Mouse (Mus musculus) ES-Bruce4 (cell line): Measurements from ENCODE around the gene Cpd. TPM values are rescaled to one million over a fixed set of nuclear protein-coding genes. Genes with fewer than 3 reads are reported as not detected.

Experiments used
- H3K27ac ChIP-seq: 2 replicates; pipeline ENCODE4 v1.5.1; 2012; ENCODE audit warnings: low read length, inconsistent platforms; ENCODE audit not compliant: insufficient read depth
- H3K27me3 ChIP-seq: 2 replicates; pipeline ENCODE4 v1.6.1; 2012; ENCODE audit warnings: mild to moderate bottlenecking, low read length, inconsistent platforms; ENCODE audit not compliant: control insufficient read depth, poor library complexity, insufficient read depth, severe bottlenecking
- H3K36me3 ChIP-seq: 2 replicates; pipeline ENCODE4 v1.6.1; 2012; ENCODE audit warnings: inconsistent platforms, mild to moderate bottlenecking, low read length, moderate library complexity; ENCODE audit not compliant: control insufficient read depth, poor library complexity, insufficient read depth, severe bottlenecking
- H3K4me1 ChIP-seq: one replicate; pipeline ENCODE4 v1.8.1; 2011; ENCODE audit warnings: low read length; ENCODE audit not compliant: control insufficient read depth, insufficient read depth
- H3K4me3 ChIP-seq: 2 replicates; pipeline ENCODE4 v1.5.1; 2011; ENCODE audit warnings: low read depth, mild to moderate bottlenecking, low read length
- H3K9ac ChIP-seq: 2 replicates; pipeline ENCODE4 v1.6.1; 2012; ENCODE audit warnings: low read depth, mild to moderate bottlenecking, inconsistent platforms; ENCODE audit not compliant: poor library complexity, severe bottlenecking
- H3K9me3 ChIP-seq: replicated peaks from 2 replicates; pipeline ENCODE4 v1.6.1; 2012; ENCODE audit warnings: mild to moderate bottlenecking, low read length, inconsistent platforms; ENCODE audit not compliant: control insufficient read depth, poor library complexity, insufficient read depth, severe bottlenecking
- CTCF ChIP-seq: IDR thresholded peaks from one replicate; pipeline ENCODE4 v1.8.1; 2011; ENCODE audit warnings: low read depth, low read length
- EP300 ChIP-seq: IDR thresholded peaks from 2 replicates; pipeline ENCODE4 v1.6.1; 2011; ENCODE audit warnings: low read depth, low read length; ENCODE audit not compliant: insufficient read depth
- POLR2A ChIP-seq: IDR thresholded peaks from one replicate; pipeline ENCODE4 v1.8.1; 2011; ENCODE audit warnings: low read length; ENCODE audit not compliant: insufficient read depth
- polyA plus RNA-seq: library from polyadenylated mRNA; stranded (reverse); fragments of >200 nt; gene quantifications from 2 replicates; pipeline ENCODE4 v1.2.4, GENCODE M21; 2011; ENCODE audit warnings: low read depth; ENCODE audit not compliant: missing spikeins, insufficient read depth, insufficient read length

Gene Cpd
- polyA plus RNA-seq, 1 experiment, result 30.1 TPM

DNA sequence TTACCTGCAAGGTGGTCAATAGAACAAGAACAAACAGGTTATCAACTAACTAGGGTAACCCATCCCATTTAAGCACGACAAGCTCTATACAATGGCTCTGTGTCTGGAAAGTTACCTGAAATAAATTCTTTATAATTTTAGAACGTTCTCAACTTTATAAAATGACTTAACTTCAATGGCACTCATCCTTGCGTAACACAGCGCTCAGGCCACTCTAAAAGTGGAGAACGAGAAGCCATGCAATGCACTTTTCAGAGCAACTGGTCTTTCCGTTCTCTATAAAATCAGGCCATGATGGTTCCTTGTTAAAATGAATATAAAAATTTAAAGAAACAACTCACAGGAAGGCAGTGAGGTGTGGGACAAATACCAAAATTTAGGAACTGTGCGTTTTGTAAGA, 104.3 kb downstream of the Cpd start:
- no peak for TF ChIP-seq CTCF
- no peak for TF ChIP-seq POLR2A
- Histone ChIP-seq H3K9ac (no peak overlapping the region), H3K27me3 (no peaks in the 10 kb centered on the region), H3K4me1 (no peaks in the 10 kb centered on the region), H3K4me3 (no peak overlapping the region), H3K9me3 (no peaks in the 10 kb centered on the region), H3K36me3 (peaks cover 9% of the 10 kb centered on the region; the same call in 1 of the 2 replicates), H3K27ac (no peak overlapping the region)

DNA sequence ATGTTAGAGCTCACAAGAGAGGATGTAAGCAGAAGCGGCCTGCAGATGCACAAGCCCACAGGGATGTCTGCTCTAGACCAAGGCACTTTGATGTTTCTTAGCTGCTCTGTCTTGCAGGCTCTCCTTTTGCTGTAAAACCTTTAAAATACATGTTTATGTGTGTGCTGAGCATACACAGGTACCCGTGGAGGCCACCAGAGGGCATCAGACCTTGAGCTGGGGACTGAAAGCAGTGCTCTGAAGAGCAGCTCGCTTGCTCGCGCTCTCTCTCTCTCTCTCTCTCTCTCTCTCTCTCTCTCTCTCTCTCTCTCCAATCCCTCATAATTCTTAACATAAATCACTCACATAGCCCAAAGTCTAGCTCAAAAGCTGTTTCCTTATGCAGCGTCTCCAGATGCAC, 107.7 kb downstream of the Cpd start:
- peak; percentile 75 for TF ChIP-seq CTCF
- TF ChIP-seq EP300, result no peak
- Histone ChIP-seq H3K9ac (no peak overlapping the region), H3K4me1 (no peaks in the 10 kb centered on the region), H3K27me3 (no peaks in the 10 kb centered on the region), H3K27ac (no peak overlapping the region), H3K36me3 (peaks cover 12% of the 10 kb centered on the region; the same call in 1 of the 2 replicates), H3K9me3 (no peaks in the 10 kb centered on the region), H3K4me3 (no peak overlapping the region)

DNA sequence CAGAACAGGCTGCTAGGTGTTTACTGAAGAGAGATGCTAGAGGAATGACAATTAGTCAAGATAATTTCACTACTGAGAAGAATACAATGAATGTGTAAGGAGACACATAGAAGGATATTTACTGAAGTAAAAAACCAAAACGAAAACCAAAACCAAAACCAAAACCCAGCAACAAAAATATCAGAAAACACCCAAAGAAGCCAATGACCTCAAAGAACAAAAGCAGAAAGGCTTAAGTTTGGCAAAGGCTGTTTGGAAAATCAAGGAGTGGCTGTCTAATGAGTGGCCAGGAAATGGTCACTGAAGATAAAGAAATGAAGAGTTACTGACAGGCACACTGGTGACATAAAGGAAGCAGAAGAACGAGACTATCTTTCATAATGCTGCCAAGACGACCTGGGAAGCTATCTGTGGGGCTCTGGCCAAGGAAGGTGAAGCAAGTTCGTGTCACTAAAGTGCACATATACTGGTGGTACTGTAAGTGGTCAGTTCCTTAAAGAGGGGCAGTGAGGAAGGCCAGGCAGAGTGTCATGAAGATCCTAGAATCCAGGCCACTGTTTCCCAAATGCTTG, 111.0 kb downstream of the Cpd start:
- no peak overlapping the region for H3K27ac ChIP-seq
- H3K36me3 ChIP-seq, result peaks cover 11% of the 10 kb centered on the region; the same call in 1 of the 2 replicates
- no peaks in the 10 kb centered on the region for H3K27me3 ChIP-seq
- no peak overlapping the region for H3K9ac ChIP-seq
- H3K9me3 ChIP-seq, result no peaks in the 10 kb centered on the region
- TF ChIP-seq POLR2A (no peak), EP300 (no peak), CTCF (no peak)
- no peak overlapping the region for H3K4me3 ChIP-seq
- H3K4me1 ChIP-seq, result no peaks in the 10 kb centered on the region

DNA sequence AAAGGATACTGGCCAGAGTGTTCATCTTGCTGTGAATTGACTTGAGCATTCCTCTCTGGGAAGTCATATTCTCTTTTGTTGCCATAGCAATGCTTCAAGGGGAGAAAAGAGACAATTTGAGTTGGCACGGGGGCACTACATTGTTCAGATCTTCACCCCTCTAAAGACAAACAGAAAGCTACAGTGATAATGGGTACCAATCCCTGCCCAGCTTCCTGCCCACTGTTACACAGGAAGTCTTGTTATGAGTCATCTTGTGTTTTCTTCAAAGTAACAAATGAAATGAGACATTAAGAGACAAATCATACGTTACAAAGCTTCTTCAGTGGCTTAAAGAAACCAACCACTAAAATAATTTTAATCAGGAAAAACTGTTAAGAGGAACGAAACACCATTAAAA, 112.3 kb downstream of the Cpd start:
- TF ChIP-seq EP300, result no peak
- no peak for TF ChIP-seq POLR2A
- no peak for TF ChIP-seq CTCF
- H3K9ac ChIP-seq, result no peak overlapping the region
- H3K27me3 ChIP-seq, result no peaks in the 10 kb centered on the region
- H3K36me3 ChIP-seq, result peaks cover 13% of the 10 kb centered on the region
- H3K9me3 ChIP-seq, result no peaks in the 10 kb centered on the region
- no peaks in the 10 kb centered on the region for H3K4me1 ChIP-seq
- no peak overlapping the region for H3K4me3 ChIP-seq
- no peak overlapping the region for H3K27ac ChIP-seq

DNA sequence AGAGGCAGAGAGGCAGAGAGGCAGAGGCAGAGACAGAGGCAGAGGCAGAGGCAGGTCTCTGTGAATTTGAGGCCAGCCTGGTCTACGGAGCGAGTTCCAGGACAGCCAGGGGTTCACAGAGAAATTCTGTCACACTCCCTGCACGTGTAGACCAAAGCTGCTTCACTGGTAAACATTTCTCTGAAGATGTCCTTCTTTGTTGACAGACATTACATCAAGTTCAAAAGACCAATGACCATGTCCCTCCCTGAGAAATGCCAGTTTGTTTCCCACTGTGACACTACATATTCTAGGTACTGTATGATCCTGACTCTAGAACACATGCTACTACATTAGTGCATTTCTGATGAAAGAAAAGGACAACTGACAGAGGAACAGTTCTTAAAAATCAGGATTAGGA, 116.2 kb downstream of the Cpd start:
- Histone ChIP-seq H3K27me3 (no peaks in the 10 kb centered on the region), H3K4me3 (no peak overlapping the region), H3K4me1 (no peaks in the 10 kb centered on the region), H3K9ac (no peak overlapping the region), H3K9me3 (no peaks in the 10 kb centered on the region), H3K36me3 (peaks cover 11% of the 10 kb centered on the region), H3K27ac (no peak overlapping the region)
- TF ChIP-seq POLR2A (no peak), EP300 (no peak), CTCF (no peak)

Other genes with a start within 250 kb of the Cpd start
- gene Abr, start 224.7 kb downstream of the Cpd start, polyA plus RNA-seq, result 28.1 and 30.6 TPM in 2 replicates
- gene Bhlha9, start 174.5 kb downstream of the Cpd start, polyA plus RNA-seq, result not detected in 2 replicates
- not detected in 2 replicates for gene Trarg1, start 167.2 kb downstream of the Cpd start, polyA plus RNA-seq
- gene Gosr1, start 83.4 kb downstream of the Cpd start, polyA plus RNA-seq, result 30.2 and 34.9 TPM in 2 replicates
- gene Tmigd1, start 55.1 kb upstream of the Cpd start, polyA plus RNA-seq, result not detected in 2 replicates
- 133 and 141 TPM in 2 replicates for gene Blmh, start 77.8 kb upstream of the Cpd start, polyA plus RNA-seq
- gene Slc6a4, start 151.6 kb upstream of the Cpd start, polyA plus RNA-seq, result not detected in 2 replicates
- gene Nsrp1, start 231.4 kb upstream of the Cpd start, polyA plus RNA-seq, result 28.3 and 35.4 TPM in 2 replicates